Mouse (Mus musculus) cerebellum, adult 2 months (tissue): ENCODE measurements around the gene Tnpo1. TPM values are rescaled to one million over a fixed set of nuclear protein-coding genes. Genes with fewer than 3 reads are reported as not detected.

Source experiments
- DNase-seq, 2 experiments: peaks; one replicate each; pipeline ENCODE4 v3.0.0; 2021
- H3K27ac ChIP-seq: fragments of 200-500 bp; 2 replicates; pipeline ENCODE4 v1.5.1; 2012; ENCODE audit warnings: low read length, control low read depth, inconsistent platforms; ENCODE audit not compliant: insufficient read depth
- H3K27me3 ChIP-seq: fragments of 200-500 bp; 2 replicates; pipeline ENCODE4 v1.6.1; 2012; ENCODE audit warnings: inconsistent platforms, mild to moderate bottlenecking, low read length, moderate library complexity; ENCODE audit not compliant: control insufficient read depth, insufficient read depth
- H3K4me1 ChIP-seq: fragments of 200-500 bp; 2 replicates; pipeline ENCODE4 v1.6.1; 2011; ENCODE audit warnings: low read length; ENCODE audit not compliant: control insufficient read depth, insufficient read depth
- H3K4me3 ChIP-seq: fragments of 200-500 bp; replicated peaks from 2 replicates; pipeline ENCODE3; 2011; ENCODE audit warnings: mild to moderate bottlenecking, low read depth, low read length, control low read depth; ENCODE audit not compliant: insufficient read depth
- CTCF ChIP-seq: fragments of 200-500 bp; IDR thresholded peaks from 2 replicates; pipeline ENCODE4 v1.5.1; 2011; ENCODE audit warnings: low read depth, mild to moderate bottlenecking, control low read depth, low read length, moderate library complexity, borderline replicate concordance; ENCODE audit not compliant: insufficient read depth
- POLR2A ChIP-seq: fragments of 200-500 bp; IDR thresholded peaks from 2 replicates; pipeline ENCODE4 v1.6.1; 2011; ENCODE audit warnings: low read length, control low read depth, borderline replicate concordance; ENCODE audit not compliant: insufficient read depth
- WGBS: fragments of 180-500 bp; shearing (Covaris S2); methylation state at CpG from one replicate; pipeline ENCODE4 v1.1.7; 2018; 5-methylcytosine and 5-hydroxymethylcytosine counted together
- polyA plus RNA-seq: library from polyadenylated mRNA; depleted of rRNA; stranded (reverse); fragments of >200 nt; gene quantifications from 2 replicates; pipeline ENCODE4 v1.2.3, GENCODE M21; 2012

The Tnpo1 gene
- polyA plus RNA-seq, 1 experiment, result 23.9 TPM

DNA sequence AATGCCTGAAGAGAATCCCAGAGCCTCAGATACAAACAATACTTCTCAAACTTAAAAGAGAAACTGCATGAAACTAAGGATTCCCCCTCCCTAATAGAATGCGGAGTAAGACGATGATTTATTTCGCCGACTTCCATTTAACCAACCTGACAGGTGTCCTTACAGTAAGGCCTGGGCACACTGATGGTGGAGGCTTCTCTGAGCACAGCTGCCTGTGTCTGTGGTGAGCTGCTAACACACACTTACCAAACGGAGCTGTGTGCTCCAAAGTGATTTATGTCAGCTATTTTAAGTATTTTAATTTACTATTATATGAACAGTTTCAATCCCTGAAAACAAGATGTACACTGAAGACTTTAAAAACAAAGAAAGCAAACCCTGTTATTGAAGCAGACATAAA is 42.4 kb downstream of the Tnpo1 start:
- WGBS, result 90% methylated on average over 5 of the region's 5 CpGs
- no peaks in the 10 kb centered on the region for H3K4me1 ChIP-seq
- TF ChIP-seq CTCF (no peak), POLR2A (no peak)
- H3K27ac ChIP-seq, result no peak overlapping the region
- H3K4me3 ChIP-seq, result no peak overlapping the region
- no peak for DNase-seq
- no peaks in the 10 kb centered on the region for H3K27me3 ChIP-seq

- no peaks in the 10 kb centered on the region for H3K27me3 ChIP-seq
- 78% methylated on average over 1 of the region's 1 CpGs for WGBS
- no peak overlapping the region for H3K4me3 ChIP-seq
- DNase-seq, result no peak
- H3K4me1 ChIP-seq, result no peaks in the 10 kb centered on the region
- TF ChIP-seq CTCF, result no peak
- no peak for TF ChIP-seq POLR2A
- no peak overlapping the region for H3K27ac ChIP-seq
Measured at GRCm38 (mm10) chr13:98881991-98882390, 44.2 kb downstream of the Tnpo1 start.

DNA sequence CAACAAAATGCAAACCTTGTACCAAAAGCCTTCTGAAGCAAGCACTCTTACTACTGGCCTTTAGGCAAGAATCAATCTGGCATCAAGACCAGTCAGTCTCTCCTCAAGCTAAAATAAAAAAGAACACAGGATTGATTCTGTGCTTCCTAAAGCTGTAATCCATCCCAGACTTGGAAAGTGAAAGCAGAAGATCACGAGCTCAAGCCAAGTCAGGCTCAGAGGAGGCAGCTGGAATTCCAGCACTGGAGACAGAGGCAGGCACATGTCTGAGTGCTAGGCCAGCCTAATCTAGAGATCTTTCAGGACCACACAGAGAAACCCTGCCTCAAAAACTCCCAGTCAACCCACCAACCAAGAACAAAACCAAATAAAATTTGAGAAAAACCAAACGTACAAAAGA is 45.8 kb downstream of the Tnpo1 start:
- no peak for TF ChIP-seq POLR2A
- TF ChIP-seq CTCF, result no peak

DNA sequence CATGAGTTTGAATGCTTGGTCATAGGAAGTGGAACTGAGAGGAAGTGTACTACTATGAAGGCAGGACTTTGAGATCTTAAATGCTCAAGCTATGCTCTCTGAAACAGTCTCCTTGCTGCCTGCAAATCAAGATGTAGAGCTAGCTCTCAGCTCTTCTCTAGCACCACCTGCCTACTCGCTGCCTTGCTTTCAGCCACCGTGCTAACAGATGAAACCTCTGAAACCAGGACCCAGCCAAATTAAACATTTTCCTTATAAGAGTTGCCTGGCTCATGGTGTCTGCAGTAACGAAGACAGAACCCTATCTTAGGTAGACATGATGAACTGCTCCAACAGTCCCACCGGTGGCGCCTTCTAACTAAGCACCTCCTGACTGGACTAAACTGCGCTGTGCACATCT is 46.8 kb downstream of the Tnpo1 start:
- Histone ChIP-seq H3K4me1 (no peaks in the 10 kb centered on the region), H3K27me3 (no peaks in the 10 kb centered on the region), H3K4me3 (no peak overlapping the region), H3K27ac (no peak overlapping the region)
- DNase-seq, result no peak
- 93% methylated on average over 6 of the region's 6 CpGs for WGBS
- TF ChIP-seq CTCF, result no peak
- no peak for TF ChIP-seq POLR2A

More for the DNA sequence above, 45.8 kb downstream of the Tnpo1 start:
- no peak overlapping the region for H3K27ac ChIP-seq
- no peaks in the 10 kb centered on the region for H3K4me1 ChIP-seq
- no peaks in the 10 kb centered on the region for H3K27me3 ChIP-seq
- 50% methylated on average over 2 of the region's 2 CpGs for WGBS
- no peak overlapping the region for H3K4me3 ChIP-seq
- DNase-seq, result no peak

- no peaks in the 10 kb centered on the region for H3K27me3 ChIP-seq
- DNase-seq, result no peak
- no peaks in the 10 kb centered on the region for H3K4me1 ChIP-seq
- WGBS, result 93% methylated on average over 2 of the region's 2 CpGs
- no peak overlapping the region for H3K27ac ChIP-seq
- no peak overlapping the region for H3K4me3 ChIP-seq
- TF ChIP-seq CTCF, result no peak
- no peak for TF ChIP-seq POLR2A
Measured at GRCm38 (mm10) chr13:98877165-98877564, 49.0 kb downstream of the Tnpo1 start.

DNA sequence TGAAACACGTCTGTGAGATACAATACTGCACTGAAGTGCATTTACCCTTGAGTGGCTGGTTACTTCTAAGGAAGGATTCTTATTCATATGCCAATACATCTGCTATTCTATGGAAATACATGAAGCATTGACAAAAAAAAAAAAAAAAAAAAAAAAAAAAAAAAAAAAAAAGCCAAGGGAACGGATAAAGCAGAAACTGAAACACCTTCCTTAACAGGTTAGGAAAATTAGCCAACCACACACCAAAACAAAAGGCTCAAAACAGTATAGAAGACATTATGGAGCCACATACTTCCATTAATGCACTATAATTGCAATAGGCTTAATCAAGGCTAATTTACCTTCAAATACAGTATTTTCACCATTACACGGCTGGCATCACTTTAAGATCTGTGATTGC is 51.5 kb downstream of the Tnpo1 start:
- H3K4me1 ChIP-seq, result no peaks in the 10 kb centered on the region
- H3K4me3 ChIP-seq, result no peak overlapping the region
- H3K27me3 ChIP-seq, result no peaks in the 10 kb centered on the region
- no peak for TF ChIP-seq POLR2A
- no peak for TF ChIP-seq CTCF
- DNase-seq, result no peak
- no peak overlapping the region for H3K27ac ChIP-seq
- 88% methylated on average over 3 of the region's 3 CpGs for WGBS

- TF ChIP-seq CTCF (no peak), POLR2A (no peak)
- Histone ChIP-seq H3K4me1 (no peaks in the 10 kb centered on the region), H3K27ac (no peak overlapping the region), H3K4me3 (no peak overlapping the region), H3K27me3 (no peaks in the 10 kb centered on the region)
- 65% methylated on average over 7 of the region's 7 CpGs for WGBS
- DNase-seq, result no peak
Measured at GRCm38 (mm10) chr13:98872273-98872847, 53.8 kb downstream of the Tnpo1 start.

DNA sequence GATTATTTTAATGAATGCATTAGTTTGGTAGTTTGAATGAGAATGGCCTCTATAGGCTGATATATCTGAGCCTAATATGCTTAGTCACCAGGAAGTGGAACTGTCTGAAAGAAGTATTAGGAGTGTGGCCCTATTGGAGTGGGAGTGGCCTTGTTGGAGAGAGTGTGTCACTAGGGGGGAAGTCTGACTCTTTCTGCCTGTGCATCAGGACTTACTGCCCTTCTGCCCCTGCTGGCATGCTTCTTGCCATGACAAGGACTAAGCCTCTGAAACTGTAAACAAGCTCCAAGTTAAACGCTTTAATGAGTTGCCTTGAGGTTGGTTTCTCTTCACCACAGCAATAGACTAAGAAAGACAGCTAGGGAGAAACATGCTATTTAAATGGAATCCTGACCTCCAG is 54.9 kb downstream of the Tnpo1 start:
- no peak overlapping the region for H3K27ac ChIP-seq
- no peak for TF ChIP-seq POLR2A
- TF ChIP-seq CTCF, result no peak

More for the DNA sequence above, 54.9 kb downstream of the Tnpo1 start:
- H3K27me3 ChIP-seq, result no peaks in the 10 kb centered on the region
- DNase-seq, result no peak
- 79% methylated on average over 1 of the region's 1 CpGs for WGBS
- H3K4me3 ChIP-seq, result no peak overlapping the region
- no peaks in the 10 kb centered on the region for H3K4me1 ChIP-seq
